Mouse (Mus musculus): ENCODE measurements at regions not wholly inside any gene's neighbourhood (a gene's known extent, or its start where the extent isn't known, plus 50 kb on each side); places are given as distances from the start of the nearest gene placed in this dataset.

GRCm38 (mm10) chr15:7003311-7003710 is 87.1 kb upstream of the Lifr start:
- DNase-seq (ENCODE audit: low spot score in 2 of 2): no peak

GRCm38 (mm10) chr15:7005142-7005541 is 85.3 kb upstream of the Lifr start:
- no peak for DNase-seq (ENCODE audit: low spot score in 2 of 2)

GRCm38 (mm10) chr15:7006271-7006670 is 84.1 kb upstream of the Lifr start:
- DNase-seq (ENCODE audit: low spot score in 2 of 2): no peak

GRCm38 (mm10) chr15:7008725-7009380 is 81.6 kb upstream of the Lifr start:
- DNase-seq (ENCODE audit: low spot score in 2 of 2): no peak

DNA sequence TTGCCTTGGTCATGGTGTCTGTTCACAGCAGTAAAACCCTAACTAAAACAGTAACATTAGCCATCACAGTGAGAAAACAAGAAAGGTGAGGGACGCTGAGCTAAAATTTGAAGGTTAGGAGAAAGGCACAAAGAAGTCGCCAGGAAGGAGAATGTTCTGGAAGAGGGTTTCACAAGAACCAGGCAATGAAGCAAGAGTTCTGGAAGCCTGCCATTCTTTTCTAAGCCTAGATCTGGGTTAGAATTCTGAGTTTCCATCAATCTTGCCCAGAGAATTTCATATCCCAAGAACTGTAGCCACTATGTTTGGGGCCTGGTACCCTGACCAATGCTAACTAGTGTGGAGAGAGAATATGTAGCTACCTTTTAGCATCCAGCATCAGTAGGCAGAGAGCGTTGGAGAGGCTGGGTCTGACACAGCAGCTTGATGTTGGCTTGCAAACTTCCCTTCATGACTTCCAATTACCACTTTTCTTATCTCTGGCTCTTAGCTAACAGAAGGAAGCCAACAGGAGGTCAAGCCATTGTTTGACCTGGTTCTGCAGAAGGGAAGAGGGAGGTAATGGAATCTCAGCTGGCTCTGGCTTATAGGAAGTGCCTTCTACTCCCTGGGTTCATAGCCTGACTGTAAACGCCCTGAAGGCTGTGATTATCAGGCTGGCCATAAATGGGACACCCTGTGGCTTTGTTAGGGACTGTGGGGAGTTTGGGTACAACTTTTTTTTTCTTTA is 79.3 kb upstream of the Lifr start:
- no peak for DNase-seq (ENCODE audit: low spot score in 2 of 2)

- DNase-seq (ENCODE audit: low spot score in 2 of 2): no peak
Observed at GRCm38 (mm10) chr15:7011696-7012070, 78.7 kb upstream of the Lifr start.

GRCm38 (mm10) chr15:7012446-7012845 is 78.0 kb upstream of the Lifr start:
- DNase-seq (ENCODE audit: low spot score in 2 of 2): no peak

DNA sequence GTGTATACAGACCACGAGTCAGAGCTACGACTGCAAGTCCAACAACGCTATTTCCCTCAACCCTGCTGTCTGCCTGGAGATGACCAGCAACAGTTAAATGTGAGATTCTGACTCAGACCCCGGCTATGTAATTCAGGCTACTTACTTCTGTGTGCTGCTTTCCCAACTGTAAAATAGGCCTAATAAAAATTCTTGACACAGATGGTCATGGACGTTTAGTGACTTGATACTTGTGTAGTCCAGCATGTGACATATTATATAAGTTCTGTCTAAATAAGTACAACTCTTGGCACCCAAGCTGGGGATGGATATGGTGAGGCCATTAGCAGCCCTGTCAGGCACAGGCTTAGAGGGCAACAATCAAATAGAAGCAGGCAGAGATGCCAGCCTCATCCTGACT is 77.4 kb upstream of the Lifr start:
- DNase-seq (ENCODE audit: low spot score in 2 of 2): no peak

DNA sequence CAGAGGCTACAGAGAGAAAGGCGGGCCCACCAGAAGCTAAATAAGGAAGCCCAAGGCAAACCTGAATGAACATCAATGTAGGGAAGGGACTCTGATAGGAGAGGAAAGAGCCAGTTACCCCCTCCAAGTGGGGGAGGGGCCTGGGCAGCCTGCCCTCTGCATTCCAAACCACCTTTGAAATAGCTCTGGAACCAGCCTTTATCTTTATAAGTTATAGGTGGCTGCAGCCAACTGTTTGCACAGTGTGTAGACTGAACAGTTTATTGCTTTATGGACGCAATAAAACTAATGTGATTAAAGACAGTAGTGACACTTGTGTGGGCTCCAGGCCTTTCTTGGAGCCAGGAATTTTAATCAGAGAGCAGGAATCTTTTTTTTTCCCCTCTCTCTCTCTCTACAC is 75.4 kb upstream of the Lifr start:
- DNase-seq (ENCODE audit: low spot score in 2 of 2): peak; percentile 41 to 68

DNA sequence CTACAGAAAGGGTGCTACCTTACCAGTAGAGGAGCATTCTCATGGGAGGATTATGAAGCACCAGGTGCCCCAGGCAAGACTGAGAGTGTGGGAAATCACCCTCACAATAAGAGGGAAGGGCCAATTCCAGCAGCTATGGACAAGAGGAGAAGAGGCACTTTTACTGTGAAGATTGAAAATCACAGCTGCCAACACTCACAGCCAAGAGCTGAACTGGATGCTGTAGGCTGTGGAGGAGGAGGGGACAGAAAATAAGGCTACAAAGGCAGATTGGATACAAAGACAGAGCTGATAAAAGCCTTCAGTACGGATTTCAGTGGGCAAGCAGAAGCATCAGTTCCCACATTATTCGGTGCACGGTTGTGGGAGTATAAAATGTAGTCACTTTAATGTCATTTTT is 74.4 kb upstream of the Lifr start:
- DNase-seq (ENCODE audit: low spot score in 2 of 2): no peak

GRCm38 (mm10) chr15:7017281-7017845 is 73.1 kb upstream of the Lifr start:
- DNase-seq (ENCODE audit: low spot score in 2 of 2): no peak

DNA sequence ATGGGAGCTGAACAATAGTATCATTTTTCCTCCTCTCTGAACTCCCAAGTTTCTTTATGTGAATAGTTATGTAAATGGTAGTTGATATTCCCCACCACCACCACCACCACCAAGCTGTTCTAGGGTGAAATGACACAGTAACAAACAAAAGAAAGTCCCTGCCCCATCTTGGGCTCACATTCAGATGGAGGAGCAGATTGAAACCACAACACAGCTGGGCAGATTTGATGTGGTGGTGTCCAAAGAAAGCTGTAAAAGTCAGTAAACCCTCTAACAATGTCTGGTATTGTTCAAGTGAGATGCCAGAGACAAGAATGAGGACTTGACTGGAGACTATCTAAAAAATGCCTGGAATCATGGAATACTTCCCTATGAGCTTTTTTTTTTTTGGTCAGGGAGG is 67.8 kb upstream of the Lifr start:
- DNase-seq (ENCODE audit: low spot score in 2 of 2): no peak

DNA sequence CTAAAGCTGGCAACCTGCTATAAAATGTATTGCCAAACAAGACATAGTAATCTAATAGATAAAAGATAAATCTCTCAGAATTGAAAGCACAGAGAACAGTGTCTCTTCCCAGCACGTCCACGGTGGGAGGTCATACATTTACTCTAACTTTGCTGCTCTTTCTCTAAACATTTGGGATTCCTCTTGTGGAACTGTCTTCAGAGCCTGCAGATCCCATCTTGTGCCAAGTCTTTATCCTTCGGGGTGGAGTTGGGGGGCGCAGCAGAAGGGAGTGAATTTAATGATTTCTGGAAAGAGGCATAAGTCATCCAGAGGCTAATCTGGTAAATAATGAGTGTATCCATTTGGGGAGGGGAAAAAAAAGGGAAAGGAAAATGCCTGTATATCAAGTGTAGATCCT is 65.2 kb upstream of the Lifr start:
- DNase-seq (ENCODE audit: low spot score in 2 of 2): no peak

DNA sequence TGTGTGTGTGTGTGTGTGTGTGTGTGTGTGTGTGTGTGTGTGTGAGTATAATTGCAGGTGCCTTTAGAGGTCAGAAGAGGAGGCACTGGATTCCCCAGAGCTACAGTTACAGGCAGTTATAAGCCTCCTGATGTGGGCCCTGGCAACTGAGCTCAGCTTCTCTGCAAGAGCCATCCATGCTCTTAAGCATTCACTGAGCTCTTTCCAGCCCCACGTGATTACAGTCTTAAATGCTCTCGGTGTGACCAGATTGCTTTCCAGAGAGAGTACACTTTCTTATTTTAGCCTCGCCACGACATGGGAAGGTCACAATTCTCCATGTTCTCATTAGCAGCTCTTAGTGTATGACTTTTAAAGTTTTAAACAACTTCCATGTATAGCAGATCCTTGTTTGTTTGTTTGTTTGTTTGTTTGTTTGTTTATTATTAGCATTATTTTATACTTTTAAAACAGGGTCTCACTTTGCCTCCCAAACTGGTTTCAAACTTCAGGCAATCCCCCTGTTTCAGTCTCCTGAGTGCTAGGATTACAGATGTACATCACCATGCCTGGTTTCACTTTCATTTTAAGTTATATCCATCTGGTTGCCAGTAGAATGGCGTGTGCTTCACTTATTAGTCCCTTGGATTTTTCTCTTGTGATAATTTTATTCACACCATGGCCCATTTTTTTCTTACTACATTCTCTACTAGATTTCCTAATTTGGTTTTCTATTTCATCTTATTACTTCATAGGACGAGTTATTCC is 58.9 kb upstream of the Lifr start:
- DNase-seq (ENCODE audit: low spot score in 2 of 2): no peak

DNA sequence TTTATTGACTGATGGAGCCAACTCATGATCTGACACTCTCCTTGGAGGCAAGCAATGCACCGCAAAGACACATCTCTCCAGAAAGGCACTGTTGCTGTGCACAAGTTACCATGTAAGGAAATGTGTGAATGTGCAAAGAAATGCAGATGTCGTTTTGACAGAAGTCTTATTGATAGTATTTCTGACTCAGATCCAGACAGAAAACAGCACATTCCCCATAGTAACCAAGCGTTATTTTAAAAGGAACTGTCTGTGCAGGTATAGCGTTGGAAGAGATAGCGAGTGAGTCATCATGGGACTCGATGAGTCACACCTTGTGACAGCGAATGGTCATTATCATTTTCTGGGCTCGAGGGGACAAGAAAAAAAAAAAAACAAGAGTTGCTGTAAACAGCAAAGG is 52.9 kb upstream of the Lifr start:
- no peak for DNase-seq (ENCODE audit: low spot score in 2 of 2)

DNA sequence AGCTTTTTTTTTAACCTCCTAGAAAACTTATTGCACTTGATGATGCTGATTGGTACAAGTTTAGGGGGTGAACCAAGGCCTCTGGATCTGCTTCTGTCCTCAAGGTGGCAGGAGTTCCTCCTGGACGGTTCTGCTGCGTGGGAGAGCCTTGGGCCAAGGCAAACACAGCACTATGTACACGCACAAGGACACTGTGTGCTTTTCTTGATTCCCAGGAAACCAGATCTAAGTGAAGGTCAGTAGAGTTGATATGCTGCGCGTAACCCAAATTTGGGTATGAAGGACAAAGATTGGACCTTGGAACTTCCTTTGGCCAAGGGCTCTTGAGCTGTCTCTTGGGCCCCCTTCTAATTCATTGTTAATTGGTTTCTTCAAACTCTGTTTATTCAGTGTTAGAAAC is 51.3 kb upstream of the Lifr start:
- peak in 1 of 2 experiments; percentile 29 for DNase-seq (ENCODE audit: low spot score in 2 of 2)

- no peak for DNase-seq (ENCODE audit: low spot score in 2 of 2)
Observed at GRCm38 (mm10) chr15:7039825-7040224, 50.6 kb upstream of the Lifr start.

Measured in urinary bladder, postnatal 4 days (tissue).